Mouse (Mus musculus): ENCODE data around the gene Gtf3c3.

Gene Gtf3c3

GRCm38 (mm10) chr1:54438340-54439079, at the start of gene Gtf3c3:
TSS of gene Gtf3c3 (minus strand) at chr1:54438971.
- DNase-seq (ENCODE audit: low spot score in 2 of 2): peak; percentile 65 to 78

GRCm38 (mm10) chr1:54484744-54485420, 46.1 kb upstream of the Gtf3c3 start:
- DNase-seq (ENCODE audit: low spot score in 2 of 2): no peak

GRCm38 (mm10) chr1:54480491-54480890, 41.7 kb upstream of the Gtf3c3 start:
- no peak for DNase-seq (ENCODE audit: low spot score in 2 of 2)

GRCm38 (mm10) chr1:54468662-54469061, 29.9 kb upstream of the Gtf3c3 start:
- DNase-seq (ENCODE audit: low spot score in 2 of 2): no peak

GRCm38 (mm10) chr1:54467366-54467765, 28.6 kb upstream of the Gtf3c3 start:
- no peak for DNase-seq (ENCODE audit: low spot score in 2 of 2)

GRCm38 (mm10) chr1:54452116-54452515, 13.3 kb upstream of the Gtf3c3 start:
- DNase-seq (ENCODE audit: low spot score in 2 of 2): no peak

GRCm38 (mm10) chr1:54448833-54449232, 10.1 kb upstream of the Gtf3c3 start:
- DNase-seq (ENCODE audit: low spot score in 2 of 2): no peak

- no peak for DNase-seq (ENCODE audit: low spot score in 2 of 2)
These were observed 4.9 kb upstream of the Gtf3c3 start for GRCm38 (mm10) chr1:54443641-54444040.

- no peak for DNase-seq (ENCODE audit: low spot score in 2 of 2)
These were observed 307 bp upstream of the Gtf3c3 start for GRCm38 (mm10) chr1:54439080-54439476.

GRCm38 (mm10) chr1:54422195-54422750, 16.5 kb downstream of the Gtf3c3 start:
- DNase-seq (ENCODE audit: low spot score in 2 of 2): no peak

- no peak for DNase-seq (ENCODE audit: low spot score in 2 of 2)
These were observed 17.1 kb downstream of the Gtf3c3 start for GRCm38 (mm10) chr1:54421670-54422069.

GRCm38 (mm10) chr1:54402736-54403135, 36.0 kb downstream of the Gtf3c3 start:
- no peak for DNase-seq (ENCODE audit: low spot score in 2 of 2)

- DNase-seq (ENCODE audit: low spot score in 2 of 2): no peak
These were observed 54.5 kb downstream of the Gtf3c3 start for GRCm38 (mm10) chr1:54384221-54384620.

GRCm38 (mm10) chr1:54380978-54381914, 57.5 kb downstream of the Gtf3c3 start:
- DNase-seq (ENCODE audit: low spot score in 2 of 2): peak; percentile 37 to 49

- peak in 1 of 2 experiments; percentile 2 for DNase-seq (ENCODE audit: low spot score in 2 of 2)
These were observed 61.2 kb downstream of the Gtf3c3 start for GRCm38 (mm10) chr1:54377506-54378051.

- DNase-seq (ENCODE audit: low spot score in 2 of 2): no peak
These were observed 82.2 kb downstream of the Gtf3c3 start for GRCm38 (mm10) chr1:54356566-54356965.

GRCm38 (mm10) chr1:54355485-54355884, 83.3 kb downstream of the Gtf3c3 start:
- DNase-seq (ENCODE audit: low spot score in 2 of 2): no peak

- DNase-seq (ENCODE audit: low spot score in 2 of 2): no peak
These were observed 84.0 kb downstream of the Gtf3c3 start for GRCm38 (mm10) chr1:54354786-54355185.
